Mouse (Mus musculus) urinary bladder, postnatal 36 days (tissue): ENCODE data around the gene Serpinb1c.
"Not testable (repeated sequence)": the region's sequence is repeated elsewhere in the genome, so short reads cannot be mapped to it uniquely, and the experiment has no call there.

Source experiments
- DNase-seq, 2 experiments: peaks; one replicate each; pipeline ENCODE4 v3.0.0; 2022; ENCODE audit warnings: low spot score in 2 of 2, mixed read lengths in 1 of 2

Gene Serpinb1c

GRCm38 (mm10) chr13:32898111-32898510 lies at the start of gene Serpinb1c:
Gene Serpinb1c, minus strand, starts transcription at chr13:32898211.
- DNase-seq: peak in 1 of 2 experiments; percentile 10

GRCm38 (mm10) chr13:32939191-32939590 lies 41.2 kb upstream of the Serpinb1c start:
- DNase-seq: not testable (repeated sequence)

- not testable (repeated sequence) for DNase-seq
These were observed 40.3 kb upstream of the Serpinb1c start for GRCm38 (mm10) chr13:32938275-32938674.

GRCm38 (mm10) chr13:32934706-32935381 lies 36.8 kb upstream of the Serpinb1c start:
- DNase-seq: no peak

GRCm38 (mm10) chr13:32929107-32929750 lies 31.2 kb upstream of the Serpinb1c start:
- no peak for DNase-seq

GRCm38 (mm10) chr13:32927241-32927640 lies 29.2 kb upstream of the Serpinb1c start:
- no peak for DNase-seq

GRCm38 (mm10) chr13:32926661-32927060 lies 28.6 kb upstream of the Serpinb1c start:
- DNase-seq: no peak

GRCm38 (mm10) chr13:32924578-32925360 lies 26.8 kb upstream of the Serpinb1c start:
- peak in 1 of 2 experiments; percentile 13 for DNase-seq

GRCm38 (mm10) chr13:32922622-32923021 lies 24.6 kb upstream of the Serpinb1c start:
- DNase-seq: no peak

- DNase-seq: no peak
These were observed 14.9 kb upstream of the Serpinb1c start for GRCm38 (mm10) chr13:32912770-32913380.

GRCm38 (mm10) chr13:32908182-32908581 lies 10.2 kb upstream of the Serpinb1c start:
- no peak for DNase-seq

GRCm38 (mm10) chr13:32903211-32903873 lies 5.3 kb upstream of the Serpinb1c start:
- DNase-seq: peak; percentile 85 to 90

GRCm38 (mm10) chr13:32902481-32903015 lies 4.5 kb upstream of the Serpinb1c start:
- DNase-seq: peak in 1 of 2 experiments; percentile 54

GRCm38 (mm10) chr13:32900639-32901038 lies 2.6 kb upstream of the Serpinb1c start:
- no peak for DNase-seq

GRCm38 (mm10) chr13:32899114-32899513 lies 1.1 kb upstream of the Serpinb1c start:
- DNase-seq: not testable (repeated sequence)

GRCm38 (mm10) chr13:32896931-32897330 lies 1.1 kb downstream of the Serpinb1c start:
- no peak for DNase-seq

GRCm38 (mm10) chr13:32884755-32885154 lies 13.3 kb downstream of the Serpinb1c start:
- no peak for DNase-seq

GRCm38 (mm10) chr13:32873862-32874261 lies 24.1 kb downstream of the Serpinb1c start:
- no peak for DNase-seq

GRCm38 (mm10) chr13:32868843-32869242 lies 29.2 kb downstream of the Serpinb1c start:
- DNase-seq: no peak

GRCm38 (mm10) chr13:32868233-32868632 lies 29.8 kb downstream of the Serpinb1c start:
- not testable (repeated sequence) for DNase-seq

GRCm38 (mm10) chr13:32867030-32867429 lies 31.0 kb downstream of the Serpinb1c start:
- DNase-seq: no peak
